Mouse (Mus musculus) intestine, postnatal 0 days (tissue): Measurements from ENCODE around the gene Tead1. TPM values are rescaled to one million over a fixed set of nuclear protein-coding genes. Genes with fewer than 3 reads are reported as not detected.

Experiments used
- ATAC-seq: fragments of 200-750 bp; cut with Nextera tagmentation; 2 replicates; pipeline ENCODE4 v1.8.0; 2017; ENCODE audit warnings: mild to moderate bottlenecking, moderate TSS enrichment, moderate library complexity
- H3K27ac ChIP-seq: fragments of 300-500 bp; sonication (generic); 2 replicates; pipeline ENCODE4 v1.5.1; 2014; ENCODE audit warnings: mild to moderate bottlenecking, low read depth, low read length, moderate library complexity
- H3K27me3 ChIP-seq: fragments of 300-500 bp; sonication (generic); replicated peaks from 2 replicates; pipeline ENCODE4 v1.6.1; 2014; ENCODE audit warnings: low read length, mixed read lengths; ENCODE audit not compliant: control insufficient read depth, insufficient read depth
- H3K36me3 ChIP-seq: fragments of 300-500 bp; sonication (generic); 2 replicates; pipeline ENCODE4 v1.6.1; 2014; ENCODE audit warnings: mild to moderate bottlenecking, moderate library complexity; ENCODE audit not compliant: control insufficient read depth, insufficient read depth
- H3K4me1 ChIP-seq: fragments of 300-500 bp; sonication (generic); replicated peaks from 2 replicates; pipeline ENCODE4 v1.6.1; 2014; ENCODE audit warnings: antibody characterized with exemption, low read length, mixed read lengths; ENCODE audit not compliant: control insufficient read depth, insufficient read depth
- H3K4me2 ChIP-seq: fragments of 300-500 bp; sonication (generic); replicated peaks from 2 replicates; pipeline ENCODE4 v1.6.1; 2014; ENCODE audit warnings: low read depth, mild to moderate bottlenecking, moderate library complexity
- H3K4me3 ChIP-seq: fragments of 300-500 bp; sonication (generic); 2 replicates; pipeline ENCODE4 v1.5.1; 2014; ENCODE audit warnings: low read depth, low read length
- H3K9ac ChIP-seq: fragments of 300-500 bp; sonication (generic); 2 replicates; pipeline ENCODE4 v1.6.1; 2014; ENCODE audit warnings: mild to moderate bottlenecking, low read depth, low read length
- H3K9me3 ChIP-seq: fragments of 300-500 bp; sonication (generic); 2 replicates; pipeline ENCODE4 v1.6.1; 2016; ENCODE audit warnings: mixed run types; ENCODE audit not compliant: control insufficient read depth
- CTCF ChIP-seq: sonication (generic); IDR thresholded peaks from 2 replicates; pipeline ENCODE4 v1.5.1; 2016; ENCODE audit warnings: low read depth, mild to moderate bottlenecking, control low read depth, antibody characterized with exemption, moderate library complexity
- WGBS: fragments of 180-500 bp; shearing (Covaris S2); extraction: QIAGEN DNeasy Blood & Tissue Kit; methylation state at CpG from one replicate; pipeline ENCODE4 v1.1.7; 2014; 5-methylcytosine and 5-hydroxymethylcytosine counted together
- polyA plus RNA-seq: library from polyadenylated mRNA; unstranded; fragments of >200 nt; fragmentation: Nextera tagmentation; extraction: Ambion mirVana; gene quantifications from 2 replicates; pipeline ENCODE4 v1.2.1, GENCODE M21; 2015

Tead1 gene
- polyA plus RNA-seq, 1 experiment from 2014 or later = 7.4 TPM

- Histone ChIP-seq H3K4me3 (no peak overlapping the region), H3K4me2 (no peak overlapping the region; the same call in 1 of the 2 replicates), H3K9ac (no peak overlapping the region), H3K9me3 (no peaks in the 10 kb centered on the region), H3K27ac (no peak overlapping the region), H3K27me3 (no peaks in the 10 kb centered on the region), H3K36me3 (no peaks in the 10 kb centered on the region), H3K4me1 (peaks cover 7% of the 10 kb centered on the region; the same call in 1 of the 2 replicates)
- ATAC-seq = no peak
- WGBS = 33% methylated on average over 23 of the region's 23 CpGs
- TF ChIP-seq CTCF = no peak
Measured at GRCm38 (mm10) chr7:112684626-112685561, 5.8 kb downstream of the Tead1 start.

- no peaks in the 10 kb centered on the region for H3K27me3 ChIP-seq
- H3K4me2 ChIP-seq = no peak overlapping the region
- no peak overlapping the region for H3K27ac ChIP-seq
- no peak for ATAC-seq
- TF ChIP-seq CTCF = no peak
- no peaks in the 10 kb centered on the region for H3K36me3 ChIP-seq
- no peaks in the 10 kb centered on the region for H3K9me3 ChIP-seq
- H3K4me3 ChIP-seq = no peak overlapping the region
- WGBS = 75% methylated on average over 3 of the region's 3 CpGs
- peaks cover 7% of the 10 kb centered on the region for H3K4me1 ChIP-seq
- H3K9ac ChIP-seq = no peak overlapping the region
Measured at GRCm38 (mm10) chr7:112685993-112686392, 6.9 kb downstream of the Tead1 start.

GRCm38 (mm10) chr7:112686586-112686985 is 7.5 kb downstream of the Tead1 start:
- 62% methylated on average over 10 of the region's 10 CpGs for WGBS
- H3K9me3 ChIP-seq = no peaks in the 10 kb centered on the region
- no peak for TF ChIP-seq CTCF
- no peak for ATAC-seq
- H3K9ac ChIP-seq = no peak overlapping the region
- no peak overlapping the region for H3K4me3 ChIP-seq
- no peak overlapping the region for H3K4me2 ChIP-seq
- no peaks in the 10 kb centered on the region for H3K36me3 ChIP-seq
- H3K4me1 ChIP-seq = peaks cover 10% of the 10 kb centered on the region
- no peak overlapping the region for H3K27ac ChIP-seq
- H3K27me3 ChIP-seq = no peaks in the 10 kb centered on the region

GRCm38 (mm10) chr7:112688425-112689001 is 9.4 kb downstream of the Tead1 start:
- 32% methylated on average over 9 of the region's 9 CpGs for WGBS
- Histone ChIP-seq H3K27me3 (no peaks in the 10 kb centered on the region), H3K36me3 (no peaks in the 10 kb centered on the region), H3K27ac (no peak overlapping the region), H3K9ac (no peak overlapping the region), H3K4me2 (no peak overlapping the region), H3K4me3 (no peak overlapping the region), H3K9me3 (no peaks in the 10 kb centered on the region), H3K4me1 (peaks cover 16% of the 10 kb centered on the region)
- peak; percentile 43; the same call in 1 of the 2 replicates for ATAC-seq
- no peak for TF ChIP-seq CTCF

GRCm38 (mm10) chr7:112690836-112691781 is 12.0 kb downstream of the Tead1 start:
- Histone ChIP-seq H3K4me1 (peaks cover 15% of the 10 kb centered on the region), H3K4me3 (no peak overlapping the region), H3K27me3 (no peaks in the 10 kb centered on the region), H3K27ac (no peak overlapping the region; the same call in 1 of the 2 replicates), H3K9ac (no peak overlapping the region), H3K36me3 (no peaks in the 10 kb centered on the region), H3K4me2 (peak overlapping the region; percentile 21), H3K9me3 (no peaks in the 10 kb centered on the region)
- 29% methylated on average over 7 of the region's 7 CpGs for WGBS
- ATAC-seq = peak; percentile 58
- no peak for TF ChIP-seq CTCF
